Mouse (Mus musculus): Measurements from ENCODE around the gene Slc35a3. TPM values are rescaled to one million over a fixed set of nuclear protein-coding genes. Genes with fewer than 3 reads are reported as not detected.

The Slc35a3 gene
- polyA plus RNA-seq, 3 experiments from 2014 or later: 6.4 to 8.8 (median 7.6) TPM

- ATAC-seq: no peak
These were observed 74.7 kb downstream of the Slc35a3 start for GRCm38 (mm10) chr3:116637693-116638476.

- ATAC-seq: no peak
These were observed 76.8 kb downstream of the Slc35a3 start for GRCm38 (mm10) chr3:116635799-116636198.

- ATAC-seq: no peak
These were observed 77.8 kb downstream of the Slc35a3 start for GRCm38 (mm10) chr3:116634853-116635252.

- ATAC-seq: no peak
These were observed 78.5 kb downstream of the Slc35a3 start for GRCm38 (mm10) chr3:116634091-116634490.

GRCm38 (mm10) chr3:116632971-116633370, 79.7 kb downstream of the Slc35a3 start:
- ATAC-seq: no peak

- no peak for ATAC-seq
These were observed 81.2 kb downstream of the Slc35a3 start for GRCm38 (mm10) chr3:116631459-116631858.

- no peak for ATAC-seq
These were observed 90.0 kb downstream of the Slc35a3 start for GRCm38 (mm10) chr3:116622641-116623040.

- no peak for ATAC-seq
These were observed 91.8 kb downstream of the Slc35a3 start for GRCm38 (mm10) chr3:116620636-116621370.

Other genes starting within 250 kb of the Slc35a3 start
- 10 to 100 TPM; 17.3 to 33.9 (median 19.5) TPM for gene Rtca, start 204.6 kb downstream of the Slc35a3 start, polyA plus RNA-seq (2017; shearing (Covaris generic))
- gene Dbt, start 199.8 kb downstream of the Slc35a3 start, polyA plus RNA-seq (2017; shearing (Covaris generic)): 10 to 100 TPM in 2 of 3 experiments, 1 to 10 TPM in 1; 10.0 to 15.1 (median 13.2) TPM
- 1 to 10 TPM in 1 of 3 experiments, under 1 TPM in 2; 0.58 to 1.0 (median 0.91) TPM for gene Lrrc39, start 149.9 kb downstream of the Slc35a3 start, polyA plus RNA-seq (2017; shearing (Covaris generic))
- 10 to 100 TPM in 2 of 3 experiments, 1 to 10 TPM in 1; 5.7 to 19.1 (median 12.1) TPM for gene Sass6, start 117.8 kb downstream of the Slc35a3 start, polyA plus RNA-seq (2017; shearing (Covaris generic))
- gene Trmt13, start 98.2 kb downstream of the Slc35a3 start, polyA plus RNA-seq (2017; shearing (Covaris generic)): 10 to 100 TPM; 26.7 to 41.0 (median 33.8) TPM
- 10 to 100 TPM; 89.9 to 95.2 (median 94.7) TPM for gene Mfsd14a, start 50.2 kb downstream of the Slc35a3 start, polyA plus RNA-seq (2017; shearing (Covaris generic))
- not detected for gene Gm43191, start 31.6 kb downstream of the Slc35a3 start, polyA plus RNA-seq (2017; shearing (Covaris generic))
- 1 to 10 TPM; 1.8 to 3.1 (median 1.8) TPM for gene Agl, start 95.3 kb upstream of the Slc35a3 start, polyA plus RNA-seq (2017; shearing (Covaris generic))
- gene Frrs1, start 146.6 kb upstream of the Slc35a3 start, polyA plus RNA-seq (2017; shearing (Covaris generic)): 10 to 100 TPM; 11.5 to 44.9 (median 39.7) TPM

Data from inflammation-experienced regulatory T-cells, adult 6 months (primary cell).